Mouse (Mus musculus) liver, adult (tissue): ENCODE data around the gene Kif13a.

Experiments used
- GATA4 ChIP-seq: IDR thresholded peaks from 2 replicates; pipeline ENCODE4 v1.6.1; 2014; ENCODE audit warnings: mild to moderate bottlenecking, low read length; ENCODE audit not compliant: insufficient replicate concordance

Kif13a gene

DNA sequence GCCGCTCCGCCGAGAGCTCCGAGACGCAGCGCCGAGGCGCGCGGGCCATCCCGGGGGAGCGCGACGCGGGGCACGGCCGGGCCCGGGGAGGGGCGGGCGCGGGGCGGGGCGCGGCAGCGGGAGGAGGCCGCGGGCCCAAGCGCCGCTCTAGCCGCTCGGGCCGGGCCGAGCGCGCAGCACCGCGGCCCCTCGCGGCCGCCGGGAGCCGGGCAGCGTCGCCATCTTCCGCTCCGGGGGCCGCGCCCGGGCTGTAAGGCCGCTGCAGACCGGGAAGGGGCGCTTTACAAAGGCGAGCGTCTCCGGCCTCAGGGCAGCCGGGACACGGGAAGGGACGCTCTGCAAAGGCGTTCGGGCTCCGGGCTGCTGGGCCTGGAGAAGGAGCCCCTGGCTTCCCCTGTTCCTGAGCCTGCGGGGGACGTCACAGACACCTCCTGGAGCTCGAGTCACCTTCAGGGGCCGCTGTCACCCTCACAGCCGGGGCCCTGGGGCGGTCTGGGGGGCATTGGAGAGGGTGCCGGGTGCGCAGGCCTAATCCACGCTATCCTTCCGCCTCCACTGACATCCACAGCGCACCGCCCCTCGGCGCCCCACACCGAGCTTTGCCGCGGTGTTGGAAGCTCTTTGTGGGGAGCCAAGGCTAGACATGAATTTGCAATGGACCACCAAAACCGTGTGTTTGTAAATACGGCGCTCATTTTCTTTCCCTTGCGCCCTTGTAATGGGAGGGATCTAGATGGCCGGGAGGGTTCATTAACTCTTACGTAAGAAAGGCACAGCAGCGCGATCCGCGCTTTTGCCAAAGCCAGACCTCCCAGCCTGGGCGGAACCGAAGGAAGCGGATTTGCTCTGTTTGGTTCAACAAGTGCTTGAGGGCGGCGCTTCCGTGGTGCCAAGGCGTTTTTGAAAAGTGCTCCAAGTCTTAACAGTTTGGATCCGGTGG, at the start of gene Kif13a:
TSS of gene Kif13a (minus strand) at position 149 of the 940 bp plus-strand sequence.
- no peak; the same call in 1 of the 2 replicates for TF ChIP-seq GATA4

DNA sequence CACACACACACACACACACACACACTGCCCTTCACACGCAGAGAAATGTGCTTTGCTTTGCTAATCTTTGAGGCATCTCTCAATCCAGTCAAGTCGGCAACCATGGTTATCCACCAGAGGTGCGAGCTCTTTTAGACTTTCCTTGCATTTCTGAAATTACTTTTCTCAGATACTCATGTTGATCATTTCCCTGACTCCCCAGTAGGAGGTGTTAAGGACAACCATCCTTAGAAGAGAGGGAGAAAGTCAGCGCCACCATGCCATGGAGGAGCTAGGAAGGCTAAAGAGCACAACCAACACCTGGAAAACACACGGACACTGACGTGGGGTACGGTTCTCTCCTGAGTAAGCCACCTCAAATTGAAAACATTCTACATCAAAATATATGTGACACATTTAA, 46.9 kb upstream of the Kif13a start:
- TF ChIP-seq GATA4, result no peak

- no peak for TF ChIP-seq GATA4
Observed at GRCm38 (mm10) chr13:46975930-46976329, 46.3 kb upstream of the Kif13a start.

DNA sequence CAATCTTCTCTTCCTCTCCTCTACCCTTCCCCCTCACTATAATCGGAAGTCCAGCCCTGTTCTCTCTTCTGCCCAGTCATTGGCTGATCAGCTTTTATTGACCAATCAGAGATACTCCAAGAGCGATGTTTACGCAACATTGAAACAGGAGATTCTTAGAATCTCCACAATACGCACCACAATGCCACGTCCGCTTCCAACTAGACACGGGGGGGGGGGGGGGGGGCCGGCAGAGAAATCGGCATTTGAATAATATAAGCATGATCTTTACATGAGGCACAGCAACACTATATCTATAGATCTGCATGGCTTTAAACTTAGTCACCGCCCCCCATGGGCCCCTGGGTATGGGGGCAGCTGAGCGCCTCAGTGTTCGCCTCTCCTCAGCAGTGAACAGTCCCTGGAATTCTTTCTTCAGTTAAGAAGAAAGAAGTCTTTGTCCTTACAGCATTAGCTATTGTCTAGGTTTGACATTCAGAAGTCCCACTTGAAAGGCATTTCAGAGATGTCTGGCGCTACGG, 45.4 kb upstream of the Kif13a start:
- no peak for TF ChIP-seq GATA4

- TF ChIP-seq GATA4, result no peak
Observed at GRCm38 (mm10) chr13:46970286-46970945, 40.7 kb upstream of the Kif13a start.

- TF ChIP-seq GATA4, result no peak
Observed at GRCm38 (mm10) chr13:46968626-46969025, 39.0 kb upstream of the Kif13a start.

GRCm38 (mm10) chr13:46967308-46967707, 37.6 kb upstream of the Kif13a start:
- TF ChIP-seq GATA4, result no peak

DNA sequence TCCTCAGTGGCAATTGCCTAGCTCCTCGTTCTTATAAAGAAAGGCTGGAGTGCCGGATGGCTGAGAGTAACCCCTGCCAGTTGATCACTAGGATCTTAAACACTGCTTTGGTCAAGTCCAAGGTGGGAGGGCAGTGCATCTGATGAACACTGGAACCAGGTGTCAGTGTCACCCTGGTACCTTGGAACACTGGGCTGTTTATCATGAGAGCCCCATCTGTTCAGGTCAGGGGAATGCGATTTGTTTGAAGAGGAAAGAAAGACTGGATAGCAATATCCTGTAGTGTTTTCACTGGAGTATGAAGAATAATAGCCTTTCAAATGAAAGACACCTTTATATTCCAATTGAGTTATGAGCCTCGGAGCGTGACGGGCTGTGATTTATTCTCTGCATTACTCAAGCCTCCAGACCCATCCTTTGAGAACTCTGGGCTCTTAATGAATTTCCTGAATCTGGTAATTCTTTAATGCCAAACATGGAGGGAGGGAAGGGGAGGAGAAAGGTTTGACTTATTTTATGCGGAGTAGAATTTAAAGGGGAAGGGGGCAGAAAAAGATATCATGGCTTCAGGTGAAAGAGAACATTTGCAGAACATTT, 31.3 kb upstream of the Kif13a start:
- TF ChIP-seq GATA4, result no peak

DNA sequence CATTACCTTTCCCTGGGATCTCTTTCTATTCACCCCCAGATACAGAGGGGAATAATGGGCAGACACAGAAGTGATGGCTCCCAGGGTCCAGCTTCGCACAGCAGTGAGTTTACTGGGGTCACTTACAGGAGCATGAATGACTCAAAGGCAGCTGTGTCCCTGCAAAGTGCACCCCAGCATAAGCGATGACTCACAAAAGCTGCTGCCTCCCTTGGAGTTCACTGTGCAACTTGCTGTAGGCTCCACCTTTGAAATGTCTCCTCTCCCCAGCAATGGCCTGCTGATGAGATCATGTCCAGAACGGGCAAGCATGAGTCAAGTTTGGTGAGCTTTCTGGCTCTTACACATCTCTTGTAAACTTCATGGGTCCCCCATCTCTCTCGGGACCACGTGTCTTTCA, 29.5 kb upstream of the Kif13a start:
- no peak for TF ChIP-seq GATA4

DNA sequence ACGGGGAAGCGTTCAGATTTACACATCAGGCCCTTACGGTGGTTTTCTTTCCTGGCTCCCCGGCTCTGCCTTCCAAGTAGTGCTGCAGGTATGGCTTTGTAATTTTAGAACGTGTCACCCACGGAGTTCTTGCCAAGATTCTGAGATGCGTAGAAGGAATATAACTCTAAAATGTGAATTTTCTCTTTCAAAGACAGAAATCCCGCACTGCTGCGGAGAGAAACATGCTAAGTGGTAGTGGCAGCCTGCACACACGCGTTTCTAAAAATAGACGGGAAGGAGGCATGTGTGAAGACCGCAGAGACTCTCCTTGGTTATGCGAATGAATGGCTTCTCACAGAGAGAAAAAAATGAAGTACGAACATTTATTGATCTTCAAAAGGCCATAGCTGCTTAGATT, 21.5 kb upstream of the Kif13a start:
- TF ChIP-seq GATA4, result no peak

DNA sequence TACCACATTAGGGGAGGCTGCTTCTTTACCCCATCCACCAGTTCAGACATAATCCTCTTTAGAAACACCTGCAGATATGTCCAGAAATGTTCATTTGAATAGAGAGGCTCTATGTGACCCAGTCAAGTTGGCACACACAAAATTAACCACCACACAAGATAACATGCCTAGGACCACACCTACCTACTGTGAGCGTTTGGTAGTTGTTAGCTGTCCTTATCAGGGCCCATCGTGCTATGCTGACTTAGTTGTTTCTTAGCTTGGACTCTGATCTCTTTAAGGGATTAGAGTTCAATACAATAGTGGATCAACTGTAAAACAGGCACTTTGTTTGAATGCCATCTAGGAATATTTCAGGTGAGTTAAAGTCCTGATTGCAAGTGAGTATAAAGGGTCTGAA, 20.1 kb upstream of the Kif13a start:
- TF ChIP-seq GATA4, result no peak

GRCm38 (mm10) chr13:46948027-46948426, 18.4 kb upstream of the Kif13a start:
- no peak for TF ChIP-seq GATA4

DNA sequence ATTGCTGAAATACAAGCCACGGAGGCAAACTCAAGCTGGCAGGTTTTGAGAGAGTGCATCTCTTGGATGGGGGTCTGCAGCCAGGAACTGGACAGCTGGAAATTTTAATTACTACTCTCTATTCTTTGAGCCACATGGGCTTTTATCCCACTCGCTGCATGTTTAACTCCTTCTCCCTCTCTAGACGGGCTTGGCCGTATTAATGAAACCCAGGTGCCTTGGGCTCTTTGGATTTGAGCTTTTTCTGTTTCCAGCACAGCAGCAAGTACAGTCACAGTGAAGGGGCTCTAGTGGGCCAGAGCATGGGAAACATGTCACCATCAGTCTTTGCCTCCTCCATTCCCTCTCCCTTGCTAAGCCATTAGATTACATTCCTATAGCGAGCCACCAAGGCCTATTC, 16.4 kb upstream of the Kif13a start:
- no peak for TF ChIP-seq GATA4

DNA sequence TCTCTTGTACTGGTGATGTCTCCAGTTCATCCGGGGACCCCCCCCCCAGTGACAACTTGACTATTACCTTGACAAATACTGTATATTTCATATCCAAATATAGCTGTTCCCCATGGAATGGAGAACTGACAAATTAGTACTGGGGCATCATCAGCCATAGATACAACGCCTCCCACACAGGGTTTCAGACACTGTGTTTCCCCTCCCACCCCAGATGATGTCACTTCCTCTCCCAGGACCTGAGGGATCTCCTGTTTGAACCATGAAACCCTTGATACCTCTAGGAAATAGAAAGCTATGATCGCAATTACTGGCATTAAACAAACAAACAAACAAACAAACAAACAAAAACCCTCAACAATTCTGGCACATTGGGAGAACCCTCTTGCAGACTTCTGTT, 15.6 kb upstream of the Kif13a start:
- TF ChIP-seq GATA4, result no peak

DNA sequence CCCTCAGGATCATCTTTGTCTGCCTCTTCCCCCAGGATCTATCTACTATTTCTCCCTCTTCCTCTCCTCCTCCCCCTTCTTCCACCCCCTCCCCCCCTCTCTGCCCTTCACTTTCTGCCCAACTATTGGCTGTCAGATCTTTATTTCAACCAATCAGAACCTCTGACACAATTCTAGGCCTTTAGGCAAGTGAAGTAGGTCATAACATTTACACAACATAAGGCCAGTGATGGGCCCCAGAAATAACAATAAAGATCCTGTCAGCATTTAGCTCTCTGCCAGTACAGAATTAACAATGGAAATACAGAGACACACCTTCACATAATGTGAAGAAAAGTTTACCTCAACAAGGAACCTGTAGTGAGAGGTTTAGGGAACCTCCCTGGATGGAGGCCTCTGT, 13.6 kb upstream of the Kif13a start:
- no peak for TF ChIP-seq GATA4

GRCm38 (mm10) chr13:46934116-46934515, 4.4 kb upstream of the Kif13a start:
- TF ChIP-seq GATA4, result no peak
